Mouse (Mus musculus): ENCODE results near the gene Cav3. TPM values are rescaled to one million over a fixed set of nuclear protein-coding genes. Genes with fewer than 3 reads are reported as not detected.

Gene Cav3
- polyA plus RNA-seq, 1 experiment from 2014 or later = not detected

DNA sequence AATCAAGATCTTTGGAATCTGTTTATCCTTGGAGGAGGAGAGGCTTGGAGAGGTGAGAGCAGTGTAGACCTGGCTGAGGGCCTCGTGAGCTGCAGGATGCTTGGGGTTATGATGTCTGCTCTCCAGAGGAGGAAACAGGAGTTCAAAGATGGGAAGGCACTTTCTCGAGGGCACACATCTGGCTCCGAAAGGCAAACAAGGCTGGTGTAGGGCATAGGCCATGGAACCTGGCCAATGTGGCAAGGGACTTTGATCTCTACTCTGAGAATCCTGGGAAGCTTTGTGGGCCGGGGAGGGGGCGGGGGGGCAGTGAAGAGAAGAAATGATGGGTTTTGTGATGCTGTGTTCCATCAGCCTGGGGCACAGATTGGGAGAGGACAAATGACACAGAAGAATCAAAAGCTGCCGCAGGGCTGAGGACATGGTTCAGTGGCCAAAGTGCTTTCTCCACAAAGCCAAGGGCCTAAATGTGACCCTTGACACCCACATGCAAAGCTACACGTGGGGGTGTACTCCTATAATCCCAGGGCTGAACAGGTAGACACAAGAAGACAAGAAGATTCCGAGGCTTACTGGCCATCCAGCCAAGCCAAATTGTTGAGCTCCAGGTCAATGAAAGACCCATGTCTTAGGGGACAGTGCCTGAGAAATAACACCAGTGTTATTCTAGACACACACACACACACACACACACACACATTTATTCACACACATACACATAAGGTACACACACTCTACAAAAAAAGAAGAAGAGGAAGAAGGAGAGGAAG, 37.2 kb downstream of the Cav3 start:
- Histone ChIP-seq H3K4me2 (replicated peaks) (no peak overlapping the region), H3K4me3 (replicated peaks) (no peak overlapping the region), H3K9me3 (no peaks in the 10 kb centered on the region), H3K9ac (replicated peaks) (no peak overlapping the region), H3K27ac (no peak overlapping the region), H3K36me3 (no peaks in the 10 kb centered on the region), H3K27me3 (peaks cover 24% of the 10 kb centered on the region), H3K4me1 (replicated peaks) (no peaks in the 10 kb centered on the region)
- WGBS = 60% methylated on average over 8 of the region's 8 CpGs
- no peak for ATAC-seq

DNA sequence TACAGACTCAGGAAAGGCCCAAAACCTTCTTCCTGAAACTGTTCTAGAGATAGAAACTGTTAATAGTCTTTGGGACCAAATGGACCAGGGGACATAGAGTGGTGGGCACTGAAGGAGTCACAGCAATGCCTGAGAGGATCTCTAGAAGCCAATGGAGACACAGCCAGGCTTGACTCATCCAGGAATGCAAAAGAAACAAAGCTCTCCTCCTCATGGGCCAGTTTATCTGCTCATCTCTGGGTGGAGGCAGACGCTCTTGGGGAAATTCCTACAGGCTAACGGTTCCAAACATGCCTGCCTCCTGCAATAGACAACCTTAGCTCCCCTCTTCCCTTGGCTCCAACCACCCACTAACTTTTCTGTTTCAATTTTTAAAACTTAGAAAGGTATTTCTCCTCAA, 38.2 kb downstream of the Cav3 start:
- Histone ChIP-seq H3K27ac (no peak overlapping the region), H3K9ac (replicated peaks) (no peak overlapping the region), H3K4me2 (replicated peaks) (no peak overlapping the region), H3K36me3 (no peaks in the 10 kb centered on the region), H3K4me3 (replicated peaks) (no peak overlapping the region), H3K4me1 (replicated peaks) (no peaks in the 10 kb centered on the region), H3K27me3 (peaks cover 14% of the 10 kb centered on the region; the same call in 1 of the 2 replicates), H3K9me3 (no peaks in the 10 kb centered on the region)
- 84% methylated on average over 2 of the region's 2 CpGs for WGBS
- ATAC-seq = no peak

DNA sequence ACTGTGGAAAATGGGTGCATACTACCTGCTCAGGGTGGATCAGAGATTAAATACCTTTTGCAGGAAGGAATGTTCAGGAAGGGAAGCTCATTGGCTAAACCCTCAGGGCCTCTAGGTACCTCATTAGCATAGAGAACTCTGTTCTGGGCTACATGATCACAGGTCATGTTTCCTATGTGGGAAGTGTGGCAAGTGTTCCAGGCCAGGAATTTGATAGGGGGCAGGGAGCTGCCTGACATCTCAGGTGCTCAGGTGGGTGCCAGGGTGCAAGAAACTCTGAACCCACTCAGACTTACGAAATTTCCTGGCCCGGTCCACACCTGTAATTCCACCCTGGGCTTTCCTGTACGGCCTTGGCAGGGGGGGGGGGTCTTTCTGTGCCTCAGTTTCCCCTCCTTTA, 39.4 kb downstream of the Cav3 start:
- no peak overlapping the region for H3K27ac ChIP-seq
- no peak overlapping the region for H3K4me3 ChIP-seq (replicated peaks)
- no peak for ATAC-seq
- no peaks in the 10 kb centered on the region for H3K4me1 ChIP-seq (replicated peaks)
- H3K36me3 ChIP-seq = no peaks in the 10 kb centered on the region
- WGBS = 90% methylated on average over 3 of the region's 3 CpGs
- no peaks in the 10 kb centered on the region for H3K9me3 ChIP-seq
- no peak overlapping the region for H3K9ac ChIP-seq (replicated peaks)
- 0 out of 2 replicates have a peak, but pooled peaks cover 5% of the 10 kb centered on the region for H3K27me3 ChIP-seq
- no peak overlapping the region for H3K4me2 ChIP-seq (replicated peaks)

DNA sequence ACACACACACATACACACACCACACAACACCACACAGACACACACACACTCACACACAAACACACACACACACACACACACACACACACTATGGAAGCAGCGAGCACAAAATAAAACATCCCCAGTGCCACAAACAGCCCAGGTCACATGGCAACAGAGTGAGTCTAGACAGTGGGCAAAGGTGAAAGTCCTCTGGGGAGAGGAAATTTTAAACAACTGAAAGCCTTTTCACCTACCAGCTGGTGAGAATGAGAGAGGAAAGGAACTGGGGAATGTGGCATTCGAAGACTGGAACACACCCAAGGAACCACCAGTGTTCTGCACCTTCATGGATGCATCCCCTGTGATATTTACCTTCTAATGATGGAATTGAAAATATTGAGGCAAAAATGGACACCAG, 40.2 kb downstream of the Cav3 start:
- ATAC-seq = no peak

DNA sequence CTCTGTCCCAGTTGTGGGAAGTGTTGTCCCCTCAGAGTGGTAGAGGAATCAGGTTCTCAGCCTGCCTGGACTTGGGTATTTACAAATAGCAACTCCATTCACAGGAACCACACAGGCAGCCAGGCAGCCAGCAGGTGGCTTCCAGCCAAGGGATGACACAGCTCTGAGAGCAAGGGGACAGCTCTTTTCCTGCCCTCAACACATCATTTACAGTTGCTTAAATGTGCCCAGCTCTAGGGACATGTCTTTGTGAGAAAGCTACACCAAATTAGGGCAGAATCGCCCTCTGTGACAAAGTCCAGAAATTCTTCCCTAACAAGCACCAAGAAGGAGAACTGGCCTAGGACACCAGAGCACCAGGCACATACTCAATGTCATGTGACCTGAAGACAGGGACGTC, 41.9 kb downstream of the Cav3 start:
- no peak overlapping the region for H3K4me3 ChIP-seq (replicated peaks)
- 0 out of 2 replicates have a peak, but pooled peaks cover 5% of the 10 kb centered on the region for H3K27me3 ChIP-seq
- H3K4me1 ChIP-seq (replicated peaks) = no peaks in the 10 kb centered on the region
- no peak overlapping the region for H3K27ac ChIP-seq
- WGBS = 77% methylated on average over 2 of the region's 2 CpGs
- H3K36me3 ChIP-seq = no peaks in the 10 kb centered on the region
- no peak overlapping the region for H3K9ac ChIP-seq (replicated peaks)
- no peak overlapping the region for H3K4me2 ChIP-seq (replicated peaks)
- H3K9me3 ChIP-seq = no peaks in the 10 kb centered on the region
- no peak for ATAC-seq

More for the DNA sequence above, 40.2 kb downstream of the Cav3 start:
- H3K4me1 ChIP-seq (replicated peaks) = no peaks in the 10 kb centered on the region
- H3K9me3 ChIP-seq = no peaks in the 10 kb centered on the region
- H3K36me3 ChIP-seq = no peaks in the 10 kb centered on the region
- H3K9ac ChIP-seq (replicated peaks) = no peak overlapping the region
- H3K4me2 ChIP-seq (replicated peaks) = no peak overlapping the region
- no peak overlapping the region for H3K27ac ChIP-seq
- H3K27me3 ChIP-seq = 0 out of 2 replicates have a peak, but pooled peaks cover 5% of the 10 kb centered on the region
- H3K4me3 ChIP-seq (replicated peaks) = no peak overlapping the region
- WGBS = 82% methylated on average over 2 of the region's 2 CpGs

DNA sequence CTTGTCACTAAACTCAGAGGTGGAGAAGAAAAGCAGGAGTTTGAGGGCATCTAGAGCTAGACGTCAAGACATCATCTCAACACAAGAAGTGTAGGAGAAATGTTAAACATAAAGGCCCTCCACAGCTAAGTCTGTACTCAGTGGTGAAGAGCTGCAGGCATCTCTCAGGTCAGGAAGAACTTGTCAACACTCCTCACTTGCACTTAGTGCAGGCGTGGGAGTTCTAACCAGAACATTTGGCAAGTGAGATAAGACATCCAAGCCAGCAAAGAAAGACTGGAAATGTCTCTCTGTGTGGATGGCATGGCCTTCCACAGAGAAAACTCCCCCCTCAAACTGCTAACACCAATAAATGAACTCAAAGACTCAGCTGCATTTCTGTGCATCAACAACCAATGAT, 48.3 kb downstream of the Cav3 start:
- 94% methylated on average over 2 of the region's 2 CpGs for WGBS
- H3K36me3 ChIP-seq = no peaks in the 10 kb centered on the region
- H3K4me2 ChIP-seq (replicated peaks) = no peak overlapping the region
- no peaks in the 10 kb centered on the region for H3K9me3 ChIP-seq
- H3K4me3 ChIP-seq (replicated peaks) = no peak overlapping the region
- H3K4me1 ChIP-seq (replicated peaks) = peaks cover 8% of the 10 kb centered on the region; the same call in 1 of the 2 replicates
- ATAC-seq = no peak
- H3K27ac ChIP-seq = no peak overlapping the region
- H3K27me3 ChIP-seq = peaks cover 37% of the 10 kb centered on the region
- H3K9ac ChIP-seq (replicated peaks) = no peak overlapping the region

DNA sequence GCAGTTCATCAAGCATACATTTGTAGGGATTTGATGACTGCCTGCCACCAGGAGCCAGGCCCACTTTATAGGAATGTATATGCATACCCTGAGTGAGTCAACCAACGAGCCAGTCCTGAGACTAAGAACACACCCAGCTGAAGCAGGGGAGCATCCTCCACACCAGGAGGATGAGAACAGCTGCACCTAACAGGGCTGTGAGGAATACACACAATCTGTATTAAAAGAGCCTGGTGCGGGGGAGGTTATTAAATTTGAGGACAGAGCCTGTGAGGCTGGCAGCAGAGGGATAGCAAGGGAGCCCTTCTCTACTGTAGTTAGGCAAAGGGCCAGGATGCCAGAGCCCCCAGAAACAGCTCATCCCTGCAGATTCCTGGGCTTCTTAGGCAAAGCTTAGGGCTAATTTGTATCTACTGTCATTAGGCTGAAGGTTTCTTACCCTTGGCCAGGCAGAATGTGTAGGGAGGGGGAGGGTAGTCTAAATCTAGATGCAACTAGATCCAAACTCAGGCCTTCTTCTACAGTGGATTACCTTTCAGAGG, 50.4 kb downstream of the Cav3 start:
- Histone ChIP-seq H3K27me3 (peaks cover 57% of the 10 kb centered on the region), H3K27ac (no peak overlapping the region), H3K36me3 (no peaks in the 10 kb centered on the region), H3K9me3 (no peaks in the 10 kb centered on the region), H3K4me3 (replicated peaks) (no peak overlapping the region), H3K4me2 (replicated peaks) (no peak overlapping the region), H3K9ac (replicated peaks) (no peak overlapping the region), H3K4me1 (replicated peaks) (peaks cover 8% of the 10 kb centered on the region; the same call in 1 of the 2 replicates)
- no peak for ATAC-seq
- 58% methylated on average over 2 of the region's 2 CpGs for WGBS

DNA sequence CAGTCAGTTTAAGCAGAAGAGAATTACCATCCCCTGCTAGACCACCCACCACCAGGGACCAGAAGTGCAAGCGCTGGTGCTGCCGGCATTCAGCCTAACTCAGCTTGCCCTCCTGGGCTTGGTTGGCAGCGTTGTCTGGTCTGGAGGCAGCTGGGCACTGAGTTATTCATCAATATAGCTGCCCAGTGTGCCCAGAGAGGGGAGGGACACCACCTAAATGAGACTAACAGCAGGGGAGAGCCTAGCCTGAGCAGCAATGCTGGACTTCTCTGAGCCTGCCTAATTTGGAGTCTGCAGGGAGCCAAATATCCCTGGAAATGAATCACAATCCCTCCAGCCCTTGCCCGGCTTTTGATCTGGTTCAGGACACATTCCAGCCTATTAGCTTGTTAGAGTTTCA, 51.0 kb downstream of the Cav3 start:
- Histone ChIP-seq H3K4me3 (replicated peaks) (no peak overlapping the region), H3K36me3 (no peaks in the 10 kb centered on the region), H3K9ac (replicated peaks) (no peak overlapping the region), H3K4me2 (replicated peaks) (no peak overlapping the region), H3K4me1 (replicated peaks) (peaks cover 8% of the 10 kb centered on the region; the same call in 1 of the 2 replicates), H3K9me3 (no peaks in the 10 kb centered on the region), H3K27ac (no peak overlapping the region), H3K27me3 (peaks cover 62% of the 10 kb centered on the region)
- 4% methylated on average over 4 of the region's 4 CpGs for WGBS
- ATAC-seq = peak; percentile 40; the same call in 1 of the 2 replicates

DNA sequence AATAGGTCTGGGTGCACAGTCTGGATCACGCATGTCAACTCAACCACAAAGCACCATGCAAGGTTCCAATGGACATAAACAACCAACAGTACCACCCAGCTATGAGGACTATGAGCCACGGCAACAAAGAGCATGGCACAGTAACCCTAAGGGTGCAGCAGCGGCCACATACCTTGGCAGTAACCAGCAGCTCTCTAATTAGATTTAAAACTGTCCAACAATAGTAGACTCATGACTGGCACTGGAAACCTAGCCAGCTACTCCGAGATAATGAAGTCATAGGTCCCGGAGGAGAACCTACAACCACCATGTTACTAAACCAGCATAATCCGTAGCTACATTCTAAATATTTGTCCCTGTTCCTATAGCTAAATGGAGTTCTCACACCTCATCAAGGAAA, 55.3 kb downstream of the Cav3 start:
- H3K9me3 ChIP-seq = no peaks in the 10 kb centered on the region
- no peak overlapping the region for H3K4me2 ChIP-seq (replicated peaks)
- H3K27ac ChIP-seq = no peak overlapping the region
- ATAC-seq = no peak
- no peak overlapping the region for H3K4me3 ChIP-seq (replicated peaks)
- WGBS = 89% methylated on average over 6 of the region's 6 CpGs
- no peaks in the 10 kb centered on the region for H3K36me3 ChIP-seq
- peaks cover 17% of the 10 kb centered on the region for H3K4me1 ChIP-seq (replicated peaks)
- H3K27me3 ChIP-seq = peaks cover 66% of the 10 kb centered on the region
- no peak overlapping the region for H3K9ac ChIP-seq (replicated peaks)

DNA sequence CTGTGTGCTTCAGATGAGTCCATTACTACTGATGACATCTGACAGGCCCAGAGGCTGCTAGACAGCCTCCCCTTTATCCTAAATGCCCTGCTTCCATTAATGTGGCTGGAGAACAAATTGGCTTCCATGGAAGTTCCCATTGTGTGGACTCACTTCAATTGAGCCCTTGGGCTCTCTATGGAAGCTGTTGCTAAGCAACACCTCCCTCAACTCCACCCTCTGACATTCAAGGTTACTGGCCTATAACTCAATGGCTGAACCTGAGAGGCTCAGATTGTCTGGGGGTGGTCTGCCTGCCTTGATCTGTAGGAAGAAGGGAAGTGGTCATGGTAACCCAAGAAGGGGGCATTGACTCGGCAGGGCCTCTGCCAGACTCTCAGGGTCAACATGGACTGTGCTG, 57.2 kb downstream of the Cav3 start:
- H3K9ac ChIP-seq (replicated peaks) = no peak overlapping the region
- no peaks in the 10 kb centered on the region for H3K36me3 ChIP-seq
- peak; percentile 63 for ATAC-seq
- 4% methylated on average over 1 of the region's 1 CpGs for WGBS
- H3K27me3 ChIP-seq = peaks cover 69% of the 10 kb centered on the region
- no peaks in the 10 kb centered on the region for H3K9me3 ChIP-seq
- no peak overlapping the region for H3K4me3 ChIP-seq (replicated peaks)
- H3K27ac ChIP-seq = no peak overlapping the region
- H3K4me2 ChIP-seq (replicated peaks) = no peak overlapping the region
- peaks cover 9% of the 10 kb centered on the region for H3K4me1 ChIP-seq (replicated peaks)

DNA sequence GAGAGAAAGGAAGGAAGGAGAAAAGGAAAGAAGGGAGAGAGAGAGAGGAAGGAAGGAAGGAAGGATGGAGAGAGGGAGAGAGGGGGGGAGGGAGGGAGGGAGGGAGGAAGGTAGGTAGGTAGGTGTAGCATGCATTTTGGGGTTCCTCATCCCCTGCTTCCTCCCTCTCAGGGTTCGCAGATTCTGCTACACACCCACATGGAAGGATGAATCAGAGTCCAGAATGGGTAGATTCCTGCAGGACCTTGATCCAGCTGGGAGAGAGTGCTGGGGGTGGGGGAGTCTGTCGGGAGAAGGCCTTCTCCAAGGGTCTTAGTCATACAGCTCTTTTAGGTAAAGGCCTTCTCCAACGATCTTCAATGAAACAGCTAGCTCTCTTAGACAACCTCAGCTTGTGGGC, 58.3 kb downstream of the Cav3 start:
- Histone ChIP-seq H3K4me1 (replicated peaks) (peaks cover 9% of the 10 kb centered on the region), H3K4me2 (replicated peaks) (no peak overlapping the region), H3K9ac (replicated peaks) (no peak overlapping the region), H3K4me3 (replicated peaks) (no peak overlapping the region), H3K9me3 (no peaks in the 10 kb centered on the region), H3K27ac (no peak overlapping the region), H3K27me3 (peaks cover 72% of the 10 kb centered on the region), H3K36me3 (no peaks in the 10 kb centered on the region)
- 71% methylated on average over 3 of the region's 3 CpGs for WGBS
- no peak for ATAC-seq

DNA sequence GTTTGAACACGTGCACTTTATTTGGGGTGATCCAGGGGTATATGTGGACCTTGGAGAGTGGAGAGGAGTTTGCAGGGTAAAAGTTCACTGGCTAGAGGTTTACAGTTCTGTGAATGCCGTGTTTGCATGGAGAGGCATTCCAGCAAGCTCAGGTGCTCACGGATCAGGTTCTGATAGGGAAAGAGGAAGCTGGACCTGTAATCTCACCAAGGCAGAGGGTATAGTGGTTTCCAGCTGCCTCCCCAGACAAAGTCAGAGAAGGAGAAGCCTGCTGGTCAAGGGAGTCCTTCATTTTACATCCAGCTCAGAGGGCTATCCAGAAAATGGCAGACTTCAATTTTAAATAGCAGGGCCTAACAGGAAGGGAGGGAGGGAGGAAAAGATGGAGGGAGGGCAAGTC, 58.7 kb downstream of the Cav3 start:
- H3K27ac ChIP-seq = no peak overlapping the region
- no peak overlapping the region for H3K9ac ChIP-seq (replicated peaks)
- H3K4me3 ChIP-seq (replicated peaks) = no peak overlapping the region
- no peaks in the 10 kb centered on the region for H3K36me3 ChIP-seq
- WGBS = 83% methylated on average over 3 of the region's 3 CpGs
- H3K9me3 ChIP-seq = no peaks in the 10 kb centered on the region
- H3K4me2 ChIP-seq (replicated peaks) = no peak overlapping the region
- peaks cover 70% of the 10 kb centered on the region for H3K27me3 ChIP-seq
- peaks cover 9% of the 10 kb centered on the region for H3K4me1 ChIP-seq (replicated peaks)
- ATAC-seq = no peak
